Mouse (Mus musculus): ENCODE measurements at regions not wholly inside any gene's neighbourhood (a gene's known extent, or its start where the extent isn't known, plus 50 kb on each side); places are given as distances from the start of the nearest gene placed in this dataset.

DNA sequence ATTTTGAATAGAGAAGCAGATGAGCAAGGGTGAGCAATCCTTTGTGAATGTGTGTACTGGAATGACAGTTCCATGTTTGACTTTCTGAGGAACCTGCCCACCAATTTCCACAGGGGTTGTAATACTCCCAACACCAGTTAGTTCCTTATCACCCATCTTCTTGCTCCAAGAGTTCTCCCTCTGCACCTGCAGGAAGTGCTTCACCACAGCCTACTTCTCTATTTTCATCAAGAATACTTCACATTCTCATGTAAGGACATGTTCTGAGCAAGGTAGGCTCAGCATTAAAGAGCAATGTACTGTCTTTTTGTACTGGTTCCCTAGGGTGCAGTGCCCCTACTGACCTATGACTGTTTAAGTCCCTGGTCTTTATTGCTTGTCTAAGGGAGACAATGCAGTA lies 362.9 kb upstream of the Negr1 start:
- no peak for TF ChIP-seq CTCF (conservative IDR thresholded peaks at IDR 0.05; ENCODE audit: insufficient read depth, insufficient read length, low read depth, low read length)
- TF ChIP-seq POLR2A (IDR thresholded peaks at IDR 0.05; ENCODE audit: low read depth, low read length): no peak
